Mouse (Mus musculus) embryo, embryonic 11 days (tissue): Measurements from ENCODE around the gene Olfr27.

Source experiments
- DNase-seq: peaks from one replicate; pipeline ENCODE4 v3.0.0-alpha.2; 2015

The Olfr27 gene

DNA sequence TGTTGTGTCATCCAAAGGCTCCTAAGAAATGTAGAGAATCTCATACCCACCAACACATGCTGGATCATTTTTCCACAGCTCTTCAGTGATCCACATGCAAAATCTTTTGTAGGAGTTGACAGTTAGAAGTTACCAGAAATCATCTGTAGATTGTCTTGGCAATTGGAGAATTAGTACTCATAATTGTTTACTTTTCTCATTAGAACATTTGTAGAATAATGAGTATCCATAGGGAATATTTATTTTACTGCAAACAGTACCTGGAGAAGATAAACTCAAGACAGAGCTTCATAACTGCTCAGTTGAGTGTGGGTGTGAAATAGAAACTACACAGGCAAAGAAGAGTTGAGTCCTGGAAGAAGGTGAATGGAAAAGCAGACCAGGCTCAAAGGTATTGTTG, at the start of gene Olfr27:
Gene Olfr27 (plus strand): TSS at position 301 of the 400 bp plus-strand sequence.
- DNase-seq: no peak

DNA sequence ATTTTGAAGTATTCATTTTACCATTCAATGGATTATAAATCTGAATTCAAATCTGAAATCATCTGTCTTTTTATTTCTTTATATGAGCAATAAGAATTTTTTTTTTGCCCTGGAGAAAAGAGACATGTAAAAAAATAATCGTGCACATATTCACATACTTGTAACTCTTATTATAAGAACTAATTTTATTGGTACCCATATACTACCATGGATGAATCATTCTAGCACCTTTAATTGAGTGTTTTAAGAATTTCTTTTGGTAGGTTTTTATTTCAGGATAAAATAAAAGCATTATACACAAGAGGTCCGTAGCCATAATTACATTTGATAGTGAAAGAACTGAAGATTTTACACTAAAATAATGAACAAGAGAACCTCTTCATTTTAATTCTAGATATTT, 49.1 kb upstream of the Olfr27 start, which contains the start of gene Olfr938:
Gene Olfr938 (minus strand): TSS at position 101 of the 400 bp plus-strand sequence.
- DNase-seq: no peak

DNA sequence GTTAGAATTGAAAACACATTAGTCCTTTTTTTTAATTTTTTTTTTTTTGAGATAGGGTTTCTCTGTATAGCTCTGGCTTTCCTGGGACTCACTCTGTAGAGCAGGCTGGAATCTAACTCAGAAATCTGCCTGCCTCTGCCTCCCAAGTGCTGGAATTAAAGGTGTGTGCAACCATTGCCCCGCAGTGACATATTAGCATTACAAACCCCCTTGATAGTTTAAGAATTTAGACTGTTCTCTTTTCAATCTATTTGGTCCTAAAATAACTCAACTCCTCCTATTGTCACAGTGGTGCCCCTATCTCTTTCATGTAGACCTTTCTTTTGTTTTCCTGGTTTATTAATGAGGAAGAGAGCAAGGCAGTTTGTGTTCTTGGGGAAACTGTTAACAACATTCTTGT, 605 bp upstream of the Olfr27 start:
- no peak for DNase-seq

DNA sequence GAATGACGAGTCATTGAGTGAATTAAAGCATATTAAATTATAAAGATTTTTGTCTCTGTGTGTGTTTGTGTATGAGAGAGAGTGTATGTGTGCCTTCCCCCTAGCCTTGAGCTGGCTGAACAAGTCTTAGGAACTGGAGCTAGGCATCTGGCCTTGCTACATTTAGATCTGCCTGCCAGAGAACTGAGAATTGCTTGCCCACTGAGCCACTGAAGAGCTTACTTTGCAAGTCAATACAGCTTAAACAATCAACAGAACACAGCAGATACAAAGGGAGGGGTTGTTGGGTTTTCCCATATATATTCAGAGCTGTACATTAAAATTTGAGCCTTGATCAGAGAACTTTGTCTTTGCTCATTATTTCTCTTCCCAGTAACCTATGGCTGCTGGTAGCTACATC, 24.5 kb downstream of the Olfr27 start:
- no peak for DNase-seq

DNA sequence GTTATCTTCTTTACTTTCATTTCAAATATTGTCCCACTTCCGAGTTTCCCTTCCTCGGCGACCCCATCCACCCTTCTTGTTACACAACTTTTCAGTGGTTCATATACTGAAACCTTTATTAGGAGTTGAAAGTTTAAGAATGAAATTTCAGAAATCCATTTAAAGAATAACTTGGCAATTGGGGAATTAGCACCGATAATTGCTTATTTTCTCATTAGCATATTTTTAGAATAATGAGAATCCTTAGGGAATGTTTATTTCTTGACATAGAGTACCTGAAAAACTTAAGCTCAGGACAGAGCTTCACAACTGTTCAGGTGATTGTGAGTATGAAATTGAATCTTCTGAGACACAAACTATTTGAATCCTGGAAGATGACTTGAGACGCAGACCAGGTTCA, 38.1 kb downstream of the Olfr27 start, which contains the start of gene Olfr943:
Gene Olfr943 (plus strand): TSS at position 301 of the 400 bp plus-strand sequence.
- DNase-seq: no peak
